Mouse (Mus musculus): ENCODE measurements around the gene Polr2e.

Gene Polr2e

GRCm38 (mm10) chr10:79987771-79988505, 51.7 kb downstream of the Polr2e start:
- DNase-seq (ENCODE audit: low read depth) = peak; percentile 22

- DNase-seq (ENCODE audit: low read depth) = peak; percentile 96
Observed at GRCm38 (mm10) chr10:79986963-79987362, 52.6 kb downstream of the Polr2e start.

GRCm38 (mm10) chr10:79986232-79986878, 53.2 kb downstream of the Polr2e start:
- DNase-seq (ENCODE audit: low read depth) = no peak
